Mouse (Mus musculus): ENCODE results near the gene Gm49387.

Gm49387 gene

GRCm38 (mm10) chr14:31525040-31525810 is 115.5 kb downstream of the Gm49387 start:
- no peak for DNase-seq (ENCODE audit: low read depth)

GRCm38 (mm10) chr14:31521318-31521717 is 119.4 kb downstream of the Gm49387 start:
- DNase-seq (ENCODE audit: low read depth) = no peak

GRCm38 (mm10) chr14:31519165-31519564 is 121.5 kb downstream of the Gm49387 start:
- no peak for DNase-seq (ENCODE audit: low read depth)

GRCm38 (mm10) chr14:31515895-31516294 is 124.8 kb downstream of the Gm49387 start:
- DNase-seq (ENCODE audit: low read depth) = no peak

GRCm38 (mm10) chr14:31510322-31510721 is 130.4 kb downstream of the Gm49387 start:
- no peak for DNase-seq (ENCODE audit: low read depth)

- DNase-seq (ENCODE audit: low read depth) = no peak
These were observed 130.8 kb downstream of the Gm49387 start for GRCm38 (mm10) chr14:31509911-31510310.

- no peak for DNase-seq (ENCODE audit: low read depth)
These were observed 134.2 kb downstream of the Gm49387 start for GRCm38 (mm10) chr14:31506456-31506855.

GRCm38 (mm10) chr14:31503406-31503805 is 137.3 kb downstream of the Gm49387 start:
- no peak for DNase-seq (ENCODE audit: low read depth)
